ENCODE assay signal across 9 mouse cellular contexts in genomic region chr8:107572497-107572896, GRCm38 (mm10). TPM values are rescaled to one million over a fixed set of nuclear protein-coding genes. Genes with fewer than 3 reads are reported as not detected.
DNase-seq lines count a peak whose midpoint lies in the region; ATAC-seq lines count a peak whose summit lies in the region.
"Had no signal": no experiment of that assay in that cellular context is flagged by ENCODE, and none has a peak within 500 bp of the region (broad histone marks: within the 10 kb centered on the region; RNA-seq: fewer than 3 reads in every experiment).

No protein-coding gene starts in this region.

- H3K36me3 ChIP-seq in forebrain, embryonic 10.5 days (replicated peaks), result no peaks in the 10 kb centered on the region; the same call in 1 of the 2 replicates
- H3K36me3 ChIP-seq in forebrain, embryonic 15.5 days, result no peaks in the 10 kb centered on the region
- H3K36me3 ChIP-seq: liver, embryonic 15.5 days had no signal

- H3K4me3 ChIP-seq in forebrain, embryonic 10.5 days, result no peak overlapping the region
- H3K4me3 ChIP-seq in forebrain, embryonic 15.5 days, result no peak overlapping the region
- H3K4me3 ChIP-seq: liver, embryonic 15.5 days had no signal

- H3K27ac ChIP-seq in forebrain, embryonic 10.5 days, result no peak overlapping the region
- H3K27ac ChIP-seq in forebrain, embryonic 15.5 days (replicated peaks), result no peak overlapping the region
- H3K27ac ChIP-seq: liver, embryonic 15.5 days had no signal

- DNase-seq in forebrain, embryonic 10.5 days (ENCODE audit: extremely low spot score, low spot score), result peak; percentile 69
- DNase-seq in Muller cell, postnatal 12 days (ENCODE audit: inconsistent ontology term), result peak; percentile 67
- peak; percentile 86 for DNase-seq in cerebellum, postnatal 10 days
- peak; percentile 57 to 90 for DNase-seq in kidney, postnatal 36 days
- DNase-seq in lung, postnatal 14 days, result peak; percentile 80
- DNase-seq in spleen, postnatal 36 days (ENCODE audit: low spot score in 2 of 2), result peak; percentile 55 to 63

- H3K4me2 ChIP-seq in forebrain, embryonic 15.5 days (replicated peaks), result no peak overlapping the region
- H3K4me2 ChIP-seq: liver, embryonic 15.5 days had no signal

- ATAC-seq in forebrain, embryonic 15.5 days (replicated peaks), result no peak
- ATAC-seq in granulocyte monocyte progenitor cell, adult 5-6 weeks (replicated peaks; ENCODE audit: poor library complexity, severe bottlenecking), result peak; percentile 77

- 59% methylated on average over 4 of the region's 4 CpGs for WGBS in forebrain, embryonic 10.5 days
- 66% methylated on average over 4 of the region's 4 CpGs for WGBS in forebrain, embryonic 15.5 days

- no peaks in the 10 kb centered on the region for H3K9me3 ChIP-seq in forebrain, embryonic 10.5 days
- no peaks in the 10 kb centered on the region for H3K9me3 ChIP-seq in forebrain, embryonic 15.5 days
- H3K9me3 ChIP-seq: liver, embryonic 15.5 days had no signal

- peaks cover 5% of the 10 kb centered on the region for H3K4me1 ChIP-seq in forebrain, embryonic 10.5 days
- H3K4me1 ChIP-seq in forebrain, embryonic 15.5 days, result peaks cover 4% of the 10 kb centered on the region; the same call in 1 of the 2 replicates

- H3K27me3 ChIP-seq in forebrain, embryonic 10.5 days (ENCODE audit: poor library complexity, severe bottlenecking), result no peaks in the 10 kb centered on the region
- H3K27me3 ChIP-seq in forebrain, embryonic 15.5 days, result no peaks in the 10 kb centered on the region
- H3K27me3 ChIP-seq: liver, embryonic 15.5 days had no signal

- H3K9ac ChIP-seq in forebrain, embryonic 15.5 days (replicated peaks), result no peak overlapping the region
- H3K9ac ChIP-seq: liver, embryonic 15.5 days had no signal

RNA-seq across cellular contexts. Expression of gene Psmd7, which starts 15.8 kb away (rescaled TPM):
- polyA plus RNA-seq in forebrain, embryonic 10.5 days (2016; fragmentation: Nextera tagmentation; extraction: Ambion mirVana), result 344 and 357 TPM in 2 replicates
- 245 and 250 TPM in 2 replicates for polyA plus RNA-seq in forebrain, embryonic 15.5 days (2015; fragmentation: Nextera tagmentation; extraction: Ambion mirVana)
- 178 and 188 TPM in 2 replicates for total RNA-seq in granulocyte monocyte progenitor cell, adult 5-6 weeks (2014; fragmentation: Nextera tagmentation)
- 110 and 117 TPM in 2 replicates for total RNA-seq in granulocyte monocyte progenitor cell, adult 5-6 weeks (2017)
